Mouse (Mus musculus): ENCODE measurements around the gene Sppl2a. TPM values are rescaled to one million over a fixed set of nuclear protein-coding genes. Genes with fewer than 3 reads are reported as not detected.
A peak's percentile ranks its signal among the peaks of the same experiment; 100 is the strongest.
"Not testable (repeated sequence)": the region's sequence is repeated elsewhere in the genome, so short reads cannot be mapped to it uniquely, and the experiment has no call there.

Sppl2a gene
- polyA plus RNA-seq, 1 experiment from 2014 or later: 36.4 TPM

DNA sequence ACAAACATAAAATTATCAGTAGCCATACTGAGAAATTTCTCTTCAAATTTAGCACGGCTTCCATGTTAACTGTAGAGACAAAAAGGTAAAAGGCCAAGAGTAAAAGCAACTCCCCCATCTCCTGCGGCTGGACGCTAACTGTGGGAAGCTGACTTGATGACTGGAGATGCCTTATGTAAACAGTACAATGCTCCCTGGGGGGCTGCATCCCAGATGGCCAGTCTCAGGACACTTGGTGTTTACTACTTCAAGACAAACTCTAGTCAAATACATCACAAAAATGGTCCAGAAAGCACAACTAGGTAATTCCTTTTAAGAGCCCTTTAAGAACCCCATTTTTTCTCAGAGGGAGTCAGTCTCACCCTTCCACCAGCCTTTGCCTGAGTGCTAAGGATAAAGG lies 45.9 kb downstream of the Sppl2a start:
- H3K4me3 ChIP-seq (ENCODE audit: low read depth, low read length): no peak overlapping the region
- H3K9ac ChIP-seq (ENCODE audit: low read depth, low read length): no peak overlapping the region
- H3K36me3 ChIP-seq (ENCODE audit: control insufficient read depth, insufficient read depth, low read length): no peaks in the 10 kb centered on the region
- no peak overlapping the region for H3K27ac ChIP-seq (ENCODE audit: low read depth, low read length)
- H3K9me3 ChIP-seq (replicated peaks; ENCODE audit: control insufficient read depth, low read length): no peaks in the 10 kb centered on the region
- 37% methylated on average over 3 of the region's 3 CpGs for WGBS (ENCODE audit: insufficient replicate concordance)
- ATAC-seq (replicated peaks; ENCODE audit: insufficient number of reproducible peaks, low FRiP score, low TSS enrichment): no peak
- no peaks in the 10 kb centered on the region for H3K27me3 ChIP-seq (ENCODE audit: control insufficient read depth, insufficient read depth, low read length)
- no peak overlapping the region for H3K4me2 ChIP-seq
- peaks cover 8% of the 10 kb centered on the region; the same call in 1 of the 2 replicates for H3K4me1 ChIP-seq (ENCODE audit: control insufficient read depth, insufficient read depth, low read length)

DNA sequence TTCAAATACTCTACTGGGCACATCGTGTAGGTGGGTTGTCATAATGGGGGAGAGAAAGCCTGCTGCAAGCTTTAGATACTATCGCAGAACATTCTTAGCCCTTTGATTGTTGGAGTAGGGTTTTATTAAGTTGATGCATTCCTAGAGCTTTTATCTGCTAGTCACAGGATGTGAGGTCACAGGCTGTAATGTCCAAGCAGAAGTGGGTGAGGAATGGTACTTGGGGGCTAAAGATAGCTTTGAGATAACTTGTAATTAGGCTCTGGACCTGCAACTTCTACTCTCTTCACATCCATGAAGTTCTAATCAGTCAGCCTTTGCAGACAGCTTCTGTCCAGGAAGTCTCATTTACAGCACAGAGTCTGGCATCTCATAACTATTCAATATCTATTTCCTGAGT lies 47.2 kb downstream of the Sppl2a start:
- H3K36me3 ChIP-seq (ENCODE audit: control insufficient read depth, insufficient read depth, low read length): no peaks in the 10 kb centered on the region
- ATAC-seq (replicated peaks; ENCODE audit: insufficient number of reproducible peaks, low FRiP score, low TSS enrichment): no peak
- 0 out of 2 replicates have a peak overlapping the region, but pooled peaks have one; percentile 12 for H3K4me2 ChIP-seq

DNA sequence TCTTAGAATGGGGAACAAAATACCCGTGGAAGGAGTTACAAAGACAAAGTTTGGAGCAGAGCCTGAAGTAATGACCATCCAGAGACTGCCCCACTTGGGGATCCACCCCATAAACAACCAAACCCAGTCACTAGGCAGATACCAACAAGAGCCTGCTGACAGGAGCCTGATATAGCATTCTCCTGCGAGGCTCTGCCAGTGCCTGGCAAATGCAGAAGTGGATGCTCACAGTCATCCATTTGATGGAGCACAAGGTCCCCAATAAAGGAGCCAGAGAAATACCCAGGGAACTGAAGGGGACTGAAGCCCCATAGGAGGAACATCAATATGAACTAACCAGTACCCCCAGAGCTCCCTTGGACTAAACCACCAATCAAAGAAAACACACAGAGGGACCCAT lies 50.3 kb downstream of the Sppl2a start:
- not testable (repeated sequence) for H3K9ac ChIP-seq (ENCODE audit: low read depth, low read length)

More for the DNA sequence above, 47.2 kb downstream of the Sppl2a start:
- no peaks in the 10 kb centered on the region for H3K27me3 ChIP-seq (ENCODE audit: control insufficient read depth, insufficient read depth, low read length)
- H3K27ac ChIP-seq (ENCODE audit: low read depth, low read length): no peak overlapping the region
- WGBS (ENCODE audit: insufficient replicate concordance): 32% methylated on average over 2 of the region's 2 CpGs
- H3K4me3 ChIP-seq (ENCODE audit: low read depth, low read length): no peak overlapping the region
- H3K4me1 ChIP-seq (ENCODE audit: control insufficient read depth, insufficient read depth, low read length): peaks cover 8% of the 10 kb centered on the region; the same call in 1 of the 2 replicates
- H3K9me3 ChIP-seq (replicated peaks; ENCODE audit: control insufficient read depth, low read length): no peaks in the 10 kb centered on the region
- H3K9ac ChIP-seq (ENCODE audit: low read depth, low read length): no peak overlapping the region

DNA sequence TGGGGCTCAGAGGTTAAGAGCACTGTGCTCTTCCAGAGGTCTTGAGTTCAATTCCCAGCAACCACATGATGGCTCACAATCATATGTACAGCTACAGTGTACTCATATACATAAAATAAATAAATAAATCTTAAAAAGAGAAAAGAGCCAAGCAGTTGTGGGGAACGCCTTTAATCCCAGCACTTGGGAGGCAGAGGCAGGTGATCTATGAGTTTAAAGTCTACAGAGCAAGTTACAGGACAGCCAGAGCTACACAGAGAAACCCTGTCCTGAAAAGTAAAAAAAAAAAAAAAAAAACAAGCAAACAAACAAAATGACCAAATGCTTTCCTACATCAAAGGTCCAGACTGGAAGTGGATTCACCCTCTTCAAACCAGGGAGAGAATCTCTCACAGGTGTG lies 55.0 kb downstream of the Sppl2a start:
- WGBS (ENCODE audit: insufficient replicate concordance): 91% methylated on average over 1 of the region's 1 CpGs

More for the DNA sequence above, 50.3 kb downstream of the Sppl2a start:
- not testable (repeated sequence) for H3K4me1 ChIP-seq (ENCODE audit: control insufficient read depth, insufficient read depth, low read length); H3K27ac ChIP-seq (ENCODE audit: low read depth, low read length); ATAC-seq (replicated peaks; ENCODE audit: insufficient number of reproducible peaks, low FRiP score, low TSS enrichment); H3K4me3 ChIP-seq (ENCODE audit: low read depth, low read length); H3K9me3 ChIP-seq (replicated peaks; ENCODE audit: control insufficient read depth, low read length); H3K36me3 ChIP-seq (ENCODE audit: control insufficient read depth, insufficient read depth, low read length); H3K4me2 ChIP-seq; H3K27me3 ChIP-seq (ENCODE audit: control insufficient read depth, insufficient read depth, low read length)
- 31% methylated on average over 2 of the region's 2 CpGs for WGBS (ENCODE audit: insufficient replicate concordance)

DNA sequence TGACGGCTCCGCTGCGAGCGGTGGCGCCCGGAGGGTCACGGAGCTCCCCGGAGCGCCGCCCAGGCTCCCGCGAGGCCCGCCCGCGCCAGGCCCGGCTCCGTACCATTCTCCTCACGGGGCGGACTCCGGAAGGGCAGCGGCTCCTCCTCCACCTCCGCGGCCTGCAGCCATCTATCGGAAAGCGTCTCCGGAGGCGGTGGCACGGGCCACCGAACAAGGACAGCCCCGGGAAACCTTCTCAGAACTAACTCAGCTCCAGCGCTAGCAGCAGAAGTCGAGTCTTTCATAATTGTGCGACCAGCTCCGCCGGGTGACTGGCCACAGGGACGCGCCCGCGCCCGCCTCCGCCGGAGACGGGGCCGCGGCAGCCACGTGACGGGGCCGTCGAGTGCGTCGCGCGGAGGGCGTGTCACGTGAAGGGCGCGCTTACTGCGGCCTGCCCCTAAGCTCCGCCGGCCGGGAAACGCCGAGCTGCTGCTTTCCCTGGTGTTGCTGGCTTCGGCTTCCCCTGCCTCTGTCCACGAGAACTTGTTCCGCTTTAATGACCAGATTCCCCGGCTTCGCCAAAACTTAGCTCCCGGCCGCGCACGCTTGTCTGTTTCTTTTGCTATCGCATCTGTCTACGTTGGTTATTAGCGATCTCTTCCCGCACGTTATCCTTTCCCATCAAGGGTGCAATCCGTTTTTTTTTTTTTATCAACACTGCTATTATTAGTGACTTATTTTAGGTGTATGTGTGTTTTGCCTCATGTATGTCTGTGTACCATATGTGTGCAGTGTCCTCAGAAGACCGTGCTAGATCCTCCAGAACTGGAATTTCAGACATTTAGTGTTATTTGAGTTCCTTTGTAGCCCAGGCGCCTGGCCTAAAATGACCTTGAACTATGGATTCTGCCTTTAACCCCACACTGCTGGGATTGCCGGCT lies 56.9 kb downstream of the Sppl2a start, which contains the start of gene Trpm7:
Gene Trpm7 (minus strand): TSS at position 360 of the 926 bp plus-strand sequence.
- H3K4me3 ChIP-seq (ENCODE audit: low read depth, low read length): peak within 1 kb of the TSS; percentile 73
- ATAC-seq (replicated peaks; ENCODE audit: insufficient number of reproducible peaks, low FRiP score, low TSS enrichment): peak; percentile 91
- under 1% methylated on average over 81 of the region's 81 CpGs for WGBS (ENCODE audit: insufficient replicate concordance)

More for the DNA sequence above, 55.0 kb downstream of the Sppl2a start:
- ATAC-seq (replicated peaks; ENCODE audit: insufficient number of reproducible peaks, low FRiP score, low TSS enrichment): no peak
- no peak overlapping the region for H3K4me3 ChIP-seq (ENCODE audit: low read depth, low read length)
- H3K4me2 ChIP-seq: no peak overlapping the region
- no peaks in the 10 kb centered on the region for H3K36me3 ChIP-seq (ENCODE audit: control insufficient read depth, insufficient read depth, low read length)
- no peak overlapping the region for H3K27ac ChIP-seq (ENCODE audit: low read depth, low read length)
- H3K9ac ChIP-seq (ENCODE audit: low read depth, low read length): no peak overlapping the region
- no peaks in the 10 kb centered on the region for H3K9me3 ChIP-seq (replicated peaks; ENCODE audit: control insufficient read depth, low read length)
- no peaks in the 10 kb centered on the region for H3K27me3 ChIP-seq (ENCODE audit: control insufficient read depth, insufficient read depth, low read length)
- H3K4me1 ChIP-seq (ENCODE audit: control insufficient read depth, insufficient read depth, low read length): peaks cover 6% of the 10 kb centered on the region; the same call in 1 of the 2 replicates

DNA sequence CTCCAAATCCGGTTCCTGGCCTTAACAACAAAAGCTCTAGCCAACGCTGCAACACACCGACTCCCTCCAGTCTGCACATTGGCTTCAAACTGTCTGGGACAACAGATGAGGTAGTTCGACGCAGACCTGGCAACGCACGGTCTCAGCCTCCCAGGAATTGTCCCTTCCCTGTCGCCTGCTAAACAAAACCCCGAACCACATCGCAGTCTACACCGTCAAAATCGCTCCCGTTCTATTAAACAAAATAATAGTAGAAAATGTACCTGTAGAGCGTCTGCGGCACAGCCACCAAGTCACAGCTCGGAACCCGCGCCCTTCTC lies 57.6 kb downstream of the Sppl2a start:
- Histone ChIP-seq H3K4me3 (ENCODE audit: low read depth, low read length) (peak overlapping the region; percentile 73), H3K27me3 (ENCODE audit: control insufficient read depth, insufficient read depth, low read length) (no peaks in the 10 kb centered on the region), H3K4me1 (ENCODE audit: control insufficient read depth, insufficient read depth, low read length) (peaks cover 6% of the 10 kb centered on the region; the same call in 1 of the 2 replicates), H3K36me3 (ENCODE audit: control insufficient read depth, insufficient read depth, low read length) (no peaks in the 10 kb centered on the region), H3K9ac (ENCODE audit: low read depth, low read length) (peak overlapping the region; percentile 86), H3K4me2 (peak overlapping the region; percentile 70), H3K9me3 (replicated peaks; ENCODE audit: control insufficient read depth, low read length) (no peaks in the 10 kb centered on the region), H3K27ac (ENCODE audit: low read depth, low read length) (peak overlapping the region; percentile 98)
- WGBS (ENCODE audit: insufficient replicate concordance): 0% methylated on average over 18 of the region's 18 CpGs
- peak; percentile 52; the same call in 1 of the 2 replicates for ATAC-seq (replicated peaks; ENCODE audit: insufficient number of reproducible peaks, low FRiP score, low TSS enrichment)

More for the DNA sequence above, 56.9 kb downstream of the Sppl2a start, which contains the start of gene Trpm7:
- Histone ChIP-seq H3K27ac (ENCODE audit: low read depth, low read length) (peak within 1 kb of the TSS; percentile 98), H3K27me3 (ENCODE audit: control insufficient read depth, insufficient read depth, low read length) (no peaks in the 10 kb centered on the region), H3K4me2 (peak within 1 kb of the TSS; percentile 70), H3K9ac (ENCODE audit: low read depth, low read length) (peak within 1 kb of the TSS; percentile 86), H3K9me3 (replicated peaks; ENCODE audit: control insufficient read depth, low read length) (no peaks in the 10 kb centered on the region), H3K4me1 (ENCODE audit: control insufficient read depth, insufficient read depth, low read length) (peaks cover 6% of the 10 kb centered on the region; the same call in 1 of the 2 replicates), H3K36me3 (ENCODE audit: control insufficient read depth, insufficient read depth, low read length) (no peaks in the 10 kb centered on the region)

DNA sequence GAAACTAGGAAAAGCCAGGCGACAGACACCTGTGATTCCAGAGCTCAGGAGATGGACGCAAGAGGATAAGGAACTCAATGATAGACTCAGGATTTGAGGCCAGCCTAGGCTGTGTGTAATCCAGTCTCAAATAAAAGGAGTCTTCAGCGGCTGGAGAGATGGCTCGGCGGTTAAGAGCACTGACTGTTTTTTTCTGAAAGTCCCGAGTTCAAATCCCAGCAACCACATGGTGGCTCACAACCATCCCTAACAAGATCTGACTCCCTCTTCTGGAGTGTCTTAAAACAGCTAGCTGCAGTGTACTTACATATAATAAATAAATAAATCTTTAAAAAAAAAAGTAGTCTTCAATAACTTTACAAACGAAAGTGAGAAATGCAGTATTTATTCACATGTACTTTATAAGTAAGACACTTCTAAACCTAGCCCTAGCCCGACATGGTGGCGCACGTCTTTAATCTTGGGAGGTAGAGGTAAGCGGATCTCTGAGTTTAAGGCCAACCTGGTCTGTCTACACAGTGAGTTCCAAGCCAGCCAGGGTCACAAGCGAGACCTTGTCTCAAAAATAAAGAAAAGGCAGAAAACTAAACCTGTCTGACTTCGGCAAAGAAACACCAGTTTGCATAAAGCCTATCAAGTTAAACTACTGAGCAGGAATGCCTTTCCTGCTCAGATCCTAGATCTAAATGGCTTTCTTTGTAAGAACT lies 58.1 kb downstream of the Sppl2a start:
- H3K36me3 ChIP-seq (ENCODE audit: control insufficient read depth, insufficient read depth, low read length): no peaks in the 10 kb centered on the region

DNA sequence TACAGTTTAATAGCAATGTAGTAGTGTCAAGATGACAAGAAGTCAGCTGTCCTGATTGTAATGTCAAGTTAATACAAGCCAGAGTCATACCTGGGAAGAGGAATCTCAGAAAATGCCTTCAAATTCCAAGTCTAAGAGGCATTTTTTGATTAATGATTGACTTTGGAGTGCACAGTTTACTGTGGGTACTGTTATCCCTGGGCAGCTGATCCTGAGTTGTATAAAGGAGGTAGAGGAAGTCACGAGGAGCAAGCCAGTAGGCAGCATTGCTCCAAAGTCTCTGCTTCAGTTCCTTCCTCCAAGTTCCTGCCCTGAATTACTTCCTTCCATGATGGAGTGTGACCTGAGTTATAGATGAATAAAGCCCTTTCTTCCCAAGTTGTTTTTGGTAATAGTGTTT lies 66.7 kb downstream of the Sppl2a start:
- no peaks in the 10 kb centered on the region for H3K36me3 ChIP-seq (ENCODE audit: control insufficient read depth, insufficient read depth, low read length)
- H3K9ac ChIP-seq (ENCODE audit: low read depth, low read length): no peak overlapping the region
- no peak overlapping the region for H3K4me2 ChIP-seq
- no peaks in the 10 kb centered on the region for H3K9me3 ChIP-seq (replicated peaks; ENCODE audit: control insufficient read depth, low read length)
- no peak overlapping the region for H3K4me3 ChIP-seq (ENCODE audit: low read depth, low read length)
- H3K27ac ChIP-seq (ENCODE audit: low read depth, low read length): no peak overlapping the region
- 81% methylated on average over 1 of the region's 1 CpGs for whole genome bisulfite sequencing (ENCODE audit: insufficient replicate concordance)
- no peaks in the 10 kb centered on the region for H3K4me1 ChIP-seq (ENCODE audit: control insufficient read depth, insufficient read depth, low read length)
- H3K27me3 ChIP-seq (ENCODE audit: control insufficient read depth, insufficient read depth, low read length): no peaks in the 10 kb centered on the region
- ATAC-seq (replicated peaks; ENCODE audit: insufficient number of reproducible peaks, low FRiP score, low TSS enrichment): no peak

More for the DNA sequence above, 58.1 kb downstream of the Sppl2a start:
- no peak for ATAC-seq (replicated peaks; ENCODE audit: insufficient number of reproducible peaks, low FRiP score, low TSS enrichment)
- H3K27me3 ChIP-seq (ENCODE audit: control insufficient read depth, insufficient read depth, low read length): no peaks in the 10 kb centered on the region
- H3K4me3 ChIP-seq (ENCODE audit: low read depth, low read length): peak overlapping the region; percentile 73
- no peaks in the 10 kb centered on the region for H3K9me3 ChIP-seq (replicated peaks; ENCODE audit: control insufficient read depth, low read length)
- peaks cover 6% of the 10 kb centered on the region; the same call in 1 of the 2 replicates for H3K4me1 ChIP-seq (ENCODE audit: control insufficient read depth, insufficient read depth, low read length)
- H3K27ac ChIP-seq (ENCODE audit: low read depth, low read length): peak overlapping the region; percentile 98
- WGBS (ENCODE audit: insufficient replicate concordance): 20% methylated on average over 13 of the region's 13 CpGs
- peak overlapping the region; percentile 86 for H3K9ac ChIP-seq (ENCODE audit: low read depth, low read length)
- H3K4me2 ChIP-seq: peak overlapping the region; percentile 70

All from heart, embryonic 11.5 days (tissue).